Mouse (Mus musculus) lung, adult 2 months (tissue): ENCODE measurements at regions not wholly inside any gene's neighbourhood (a gene's known extent, or its start where the extent isn't known, plus 50 kb on each side); places are given as distances from the start of the nearest gene placed in this dataset.

Experiments used
- CTCF ChIP-seq: fragments of 200-500 bp; IDR thresholded peaks from 2 replicates; pipeline ENCODE4 v1.5.1; 2011; ENCODE audit warnings: mild to moderate bottlenecking, low read length, control low read depth; ENCODE audit not compliant: insufficient read depth
- POLR2A ChIP-seq: fragments of 200-500 bp; IDR thresholded peaks from 2 replicates; pipeline ENCODE4 v1.6.1; 2011; ENCODE audit warnings: low read depth, mild to moderate bottlenecking, control low read depth, low read length, borderline replicate concordance; ENCODE audit errors: extremely low read depth

- TF ChIP-seq POLR2A, result no peak
- TF ChIP-seq CTCF, result no peak
These were observed 75.4 kb upstream of the Fzd7 start for GRCm38 (mm10) chr1:59406741-59407306.
